Mouse (Mus musculus) stomach, postnatal 0 days (tissue): ENCODE results near the gene Cobl. TPM values are rescaled to one million over a fixed set of nuclear protein-coding genes. Genes with fewer than 3 reads are reported as not detected.

Experiments
- ATAC-seq: fragments of 200-750 bp; cut with Nextera tagmentation; 2 replicates; pipeline ENCODE4 v1.8.0; 2017; ENCODE audit not compliant: low FRiP score, low TSS enrichment
- DNase-seq: peaks from one replicate; pipeline ENCODE4 v3.0.0-alpha.2; 2016; ENCODE audit warnings: low spot score
- H3K27ac ChIP-seq: fragments of 300-500 bp; sonication (generic); replicated peaks from 2 replicates; pipeline ENCODE4 v1.5.1; 2014; ENCODE audit warnings: mild to moderate bottlenecking, control low read depth
- H3K27me3 ChIP-seq: fragments of 300-500 bp; sonication (generic); 2 replicates; pipeline ENCODE4 v1.6.1; 2014; ENCODE audit warnings: low read length; ENCODE audit not compliant: control insufficient read depth, insufficient read depth
- H3K36me3 ChIP-seq: fragments of 300-500 bp; sonication (generic); 2 replicates; pipeline ENCODE4 v1.6.1; 2014; ENCODE audit warnings: low read length, mixed read lengths; ENCODE audit not compliant: control insufficient read depth, insufficient read depth
- H3K4me1 ChIP-seq: fragments of 300-500 bp; sonication (generic); replicated peaks from 2 replicates; pipeline ENCODE4 v1.6.1; 2014; ENCODE audit warnings: antibody characterized with exemption; ENCODE audit not compliant: control insufficient read depth, insufficient read depth
- H3K4me2 ChIP-seq: fragments of 300-500 bp; sonication (generic); replicated peaks from 2 replicates; pipeline ENCODE4 v1.6.1; 2014; ENCODE audit warnings: low read depth, mild to moderate bottlenecking, control low read depth, moderate library complexity
- H3K4me3 ChIP-seq: fragments of 300-500 bp; sonication (generic); 2 replicates; pipeline ENCODE4 v1.5.1; 2014; ENCODE audit warnings: low read depth, low read length, control low read depth
- H3K9ac ChIP-seq: fragments of 300-500 bp; sonication (generic); 2 replicates; pipeline ENCODE4 v1.6.1; 2014; ENCODE audit warnings: mild to moderate bottlenecking, low read length, control low read depth, mixed read lengths
- H3K9me3 ChIP-seq: fragments of 300-500 bp; sonication (generic); 2 replicates; pipeline ENCODE4 v1.6.1; 2016; ENCODE audit warnings: low read length; ENCODE audit not compliant: control insufficient read depth
- CTCF ChIP-seq: IDR thresholded peaks from 2 replicates; pipeline ENCODE4 v1.5.1; 2016; ENCODE audit warnings: antibody characterized with exemption, low read depth, mild to moderate bottlenecking, moderate library complexity
- EP300 ChIP-seq: optimal IDR thresholded peaks from 2 replicates; pipeline ENCODE3; 2016; ENCODE audit warnings: antibody characterized with exemption
- WGBS: fragments of 180-500 bp; shearing (Covaris S2); extraction: QIAGEN DNeasy Blood & Tissue Kit; methylation state at CpG from one replicate; pipeline ENCODE4 v1.1.7; 2014; 5-methylcytosine and 5-hydroxymethylcytosine counted together
- polyA plus RNA-seq: library from polyadenylated mRNA; unstranded; fragments of >200 nt; fragmentation: Nextera tagmentation; extraction: Ambion mirVana; gene quantifications from 2 replicates; pipeline ENCODE4 v1.2.1, GENCODE M21; 2015

Cobl gene
- polyA plus RNA-seq, 1 experiment from 2014 or later, result 7.8 TPM

DNA sequence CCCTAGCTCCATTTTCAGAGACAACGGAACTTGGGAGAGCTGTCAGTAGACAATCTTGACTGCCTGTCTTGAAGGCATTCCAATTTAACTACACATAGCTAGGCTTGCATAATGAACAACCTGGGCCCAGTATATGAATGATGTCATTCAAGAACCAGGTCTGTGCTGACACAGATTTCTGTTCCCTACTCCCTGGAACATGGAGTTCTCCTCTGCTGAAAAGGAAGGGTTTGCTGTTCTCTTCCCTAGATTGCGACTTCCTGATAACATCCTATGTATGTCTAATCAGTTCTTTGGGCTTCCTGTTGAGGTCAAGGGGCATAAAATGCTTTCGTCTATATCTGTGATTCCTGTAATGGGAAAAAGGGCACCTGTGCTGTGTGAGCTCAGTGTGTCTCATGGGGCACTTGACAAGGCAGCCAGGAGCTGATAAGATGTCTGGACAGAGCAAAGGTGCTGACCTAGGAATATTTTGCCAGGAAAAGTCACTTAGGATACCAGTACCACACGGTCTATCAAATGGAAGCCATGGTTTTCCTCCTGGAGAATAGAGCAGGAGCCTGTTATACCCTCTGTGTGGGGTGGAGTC, 219.3 kb downstream of the Cobl start:
- 58% methylated on average over 4 of the region's 4 CpGs for WGBS
- no peak overlapping the region for H3K4me3 ChIP-seq
- TF ChIP-seq EP300, result no peak
- TF ChIP-seq CTCF, result no peak

DNA sequence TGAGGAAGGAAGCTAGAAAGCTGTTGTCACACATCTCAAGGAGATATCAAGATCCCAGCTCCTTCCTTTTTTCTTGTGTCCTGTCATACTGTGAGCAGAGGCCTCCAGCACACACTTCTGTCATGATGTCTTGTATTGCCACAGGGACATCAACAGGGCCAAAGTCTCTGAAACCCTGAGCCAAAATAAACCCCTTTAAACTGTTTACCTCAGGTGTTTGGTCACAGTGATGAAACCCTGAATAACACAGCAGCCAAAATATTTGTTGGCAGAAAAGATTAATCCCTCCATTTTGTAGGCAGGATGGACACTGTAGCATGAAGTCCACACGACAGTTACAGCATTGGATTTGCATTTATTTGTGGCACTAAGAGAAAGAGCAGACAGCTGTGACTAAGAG, 228.4 kb downstream of the Cobl start:
- H3K36me3 ChIP-seq, result no peaks in the 10 kb centered on the region
- H3K9ac ChIP-seq, result no peak overlapping the region
- H3K4me3 ChIP-seq, result no peak overlapping the region
- DNase-seq (no peak), ATAC-seq (no peak)
- H3K27ac ChIP-seq, result no peak overlapping the region
- no peak for TF ChIP-seq EP300
- TF ChIP-seq CTCF, result no peak
- WGBS, result 74% methylated on average over 1 of the region's 1 CpGs
- no peaks in the 10 kb centered on the region for H3K9me3 ChIP-seq
- H3K27me3 ChIP-seq, result no peaks in the 10 kb centered on the region
- no peaks in the 10 kb centered on the region for H3K4me1 ChIP-seq
- H3K4me2 ChIP-seq, result no peak overlapping the region

More for the DNA sequence above, 219.3 kb downstream of the Cobl start:
- Histone ChIP-seq H3K9me3 (no peaks in the 10 kb centered on the region), H3K27me3 (no peaks in the 10 kb centered on the region), H3K4me2 (no peak overlapping the region), H3K27ac (no peak overlapping the region), H3K36me3 (no peaks in the 10 kb centered on the region; the same call in 1 of the 2 replicates), H3K9ac (no peak overlapping the region), H3K4me1 (no peaks in the 10 kb centered on the region)
- no peak for ATAC-seq
- DNase-seq, result no peak

DNA sequence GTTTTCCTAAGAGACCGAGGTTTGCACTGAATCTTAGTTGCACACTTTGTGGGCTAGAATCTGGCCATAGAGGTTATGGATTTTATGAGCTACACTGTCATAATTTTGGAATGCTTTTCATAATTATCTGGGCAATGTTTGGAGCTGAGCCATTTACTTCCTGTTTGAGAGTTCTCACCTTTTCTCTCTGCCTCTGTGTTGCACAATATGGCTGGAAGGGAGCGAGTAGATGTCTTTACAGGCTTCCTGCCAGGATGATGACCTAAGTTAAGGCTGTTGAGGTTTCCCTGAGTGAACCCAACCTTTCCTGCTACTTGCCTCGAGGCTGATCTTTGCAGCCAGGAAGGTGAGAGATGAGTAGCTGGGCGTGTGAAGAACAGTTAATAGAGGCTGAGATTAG, 229.9 kb downstream of the Cobl start:
- no peaks in the 10 kb centered on the region for H3K4me1 ChIP-seq
- no peak for ATAC-seq
- TF ChIP-seq EP300, result no peak
- TF ChIP-seq CTCF, result no peak

DNA sequence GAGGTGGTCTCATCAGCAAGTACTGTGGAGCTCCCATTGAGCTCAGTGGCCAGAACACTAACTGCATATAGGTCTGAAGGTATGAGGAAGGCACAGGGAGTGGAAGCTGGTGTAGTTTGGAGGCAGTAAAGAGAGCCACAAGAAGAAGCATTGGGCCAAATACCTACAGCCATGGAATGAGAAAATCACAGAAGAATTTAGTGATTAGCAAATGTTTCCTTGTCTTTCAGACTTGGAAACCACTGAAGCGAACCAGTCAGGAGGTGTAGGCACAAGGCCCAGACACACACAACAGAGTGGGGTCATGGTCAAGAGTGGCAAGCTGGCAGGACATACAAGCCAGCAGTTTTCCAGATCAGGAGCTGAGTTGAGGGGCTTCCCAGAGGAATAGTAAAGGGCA, 230.6 kb downstream of the Cobl start:
- H3K27me3 ChIP-seq, result no peaks in the 10 kb centered on the region
- DNase-seq (no peak), ATAC-seq (no peak)
- H3K4me3 ChIP-seq, result no peak overlapping the region
- H3K27ac ChIP-seq, result no peak overlapping the region
- H3K9ac ChIP-seq, result no peak overlapping the region
- H3K9me3 ChIP-seq, result no peaks in the 10 kb centered on the region
- WGBS, result 80% methylated on average over 1 of the region's 1 CpGs
- no peaks in the 10 kb centered on the region for H3K36me3 ChIP-seq
- H3K4me1 ChIP-seq, result no peaks in the 10 kb centered on the region
- no peak overlapping the region for H3K4me2 ChIP-seq
- TF ChIP-seq CTCF (no peak), EP300 (no peak)

More for the DNA sequence above, 229.9 kb downstream of the Cobl start:
- no peak overlapping the region for H3K4me3 ChIP-seq
- no peak overlapping the region for H3K27ac ChIP-seq
- no peaks in the 10 kb centered on the region for H3K9me3 ChIP-seq
- H3K9ac ChIP-seq, result no peak overlapping the region
- no peak for DNase-seq
- no peaks in the 10 kb centered on the region for H3K36me3 ChIP-seq
- 71% methylated on average over 4 of the region's 4 CpGs for WGBS
- no peaks in the 10 kb centered on the region for H3K27me3 ChIP-seq
- H3K4me2 ChIP-seq, result no peak overlapping the region

DNA sequence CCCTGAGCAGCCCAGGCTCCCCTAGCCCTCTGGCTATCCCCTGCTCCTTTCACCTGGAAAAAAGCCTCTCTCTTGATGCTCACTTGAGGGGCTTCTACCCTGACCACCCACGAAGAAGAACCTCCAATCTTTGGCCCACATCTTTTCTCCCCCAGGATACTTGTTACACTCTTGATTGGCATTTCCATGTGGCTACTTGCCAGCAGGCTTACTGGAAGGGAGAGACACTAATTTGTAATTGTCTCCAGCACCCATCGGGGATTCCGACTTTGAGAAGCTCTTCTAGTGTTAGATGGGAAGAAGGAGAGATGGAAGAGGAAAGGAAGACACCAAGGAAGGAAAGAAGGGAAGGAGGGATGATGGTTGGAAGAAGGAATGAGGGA, 232.0 kb downstream of the Cobl start:
- ATAC-seq, result no peak
- Histone ChIP-seq H3K27me3 (no peaks in the 10 kb centered on the region), H3K36me3 (no peaks in the 10 kb centered on the region), H3K4me3 (no peak overlapping the region), H3K27ac (no peak overlapping the region), H3K9me3 (no peaks in the 10 kb centered on the region), H3K4me2 (no peak overlapping the region), H3K4me1 (no peaks in the 10 kb centered on the region), H3K9ac (no peak overlapping the region)
- DNase-seq, result no peak
- TF ChIP-seq EP300, result no peak
- no peak for TF ChIP-seq CTCF
- 73% methylated on average over 3 of the region's 3 CpGs for WGBS

DNA sequence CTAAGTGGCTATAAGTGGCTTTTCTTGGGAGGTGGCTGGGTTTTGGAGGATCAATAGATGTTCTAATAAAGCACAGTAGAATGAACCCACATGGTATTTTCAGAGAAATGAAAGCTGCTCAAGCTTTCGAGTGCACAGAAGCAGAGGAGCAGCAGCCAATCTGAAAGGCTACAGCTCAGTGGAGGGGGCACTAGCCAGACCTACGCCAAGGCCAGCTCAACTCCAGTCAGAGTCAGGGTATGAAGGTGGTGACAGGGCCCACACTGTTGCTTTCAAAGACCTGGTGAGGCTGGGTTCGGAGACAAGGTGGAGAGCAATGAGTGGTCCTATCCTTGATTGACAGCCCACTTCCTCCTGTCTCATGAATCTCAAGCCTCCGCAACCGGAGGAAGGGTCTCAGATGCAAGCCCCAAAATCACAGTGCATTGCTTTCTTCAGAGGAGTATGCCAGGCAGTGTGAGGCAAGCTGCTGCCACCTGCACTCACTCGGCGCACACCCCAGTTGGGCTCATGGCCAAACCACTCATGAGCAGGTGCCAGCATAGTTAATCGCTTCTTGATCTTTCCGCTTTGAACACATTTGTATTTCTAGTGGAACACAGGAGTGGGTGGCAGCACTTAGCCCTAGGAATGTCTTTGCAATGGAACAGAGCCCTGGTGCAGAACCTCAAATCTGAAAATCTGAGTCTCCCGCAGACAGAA, 232.6 kb downstream of the Cobl start:
- Histone ChIP-seq H3K4me1 (no peaks in the 10 kb centered on the region), H3K4me3 (no peak overlapping the region), H3K27me3 (no peaks in the 10 kb centered on the region), H3K36me3 (no peaks in the 10 kb centered on the region), H3K9me3 (no peaks in the 10 kb centered on the region), H3K4me2 (no peak overlapping the region), H3K9ac (no peak overlapping the region), H3K27ac (no peak overlapping the region)
- TF ChIP-seq CTCF (no peak), EP300 (no peak)
- 77% methylated on average over 10 of the region's 10 CpGs for WGBS
- peak; percentile 38; the same call in 1 of the 2 replicates for ATAC-seq
- DNase-seq, result peak; percentile 53
